Mouse (Mus musculus): ENCODE data around the gene Srgap3. TPM values are rescaled to one million over a fixed set of nuclear protein-coding genes. Genes with fewer than 3 reads are reported as not detected.

Srgap3 gene
- total and polyA plus RNA-seq, 2 experiments from 2014 or later: 0.33 TPM; not detected in 1

DNA sequence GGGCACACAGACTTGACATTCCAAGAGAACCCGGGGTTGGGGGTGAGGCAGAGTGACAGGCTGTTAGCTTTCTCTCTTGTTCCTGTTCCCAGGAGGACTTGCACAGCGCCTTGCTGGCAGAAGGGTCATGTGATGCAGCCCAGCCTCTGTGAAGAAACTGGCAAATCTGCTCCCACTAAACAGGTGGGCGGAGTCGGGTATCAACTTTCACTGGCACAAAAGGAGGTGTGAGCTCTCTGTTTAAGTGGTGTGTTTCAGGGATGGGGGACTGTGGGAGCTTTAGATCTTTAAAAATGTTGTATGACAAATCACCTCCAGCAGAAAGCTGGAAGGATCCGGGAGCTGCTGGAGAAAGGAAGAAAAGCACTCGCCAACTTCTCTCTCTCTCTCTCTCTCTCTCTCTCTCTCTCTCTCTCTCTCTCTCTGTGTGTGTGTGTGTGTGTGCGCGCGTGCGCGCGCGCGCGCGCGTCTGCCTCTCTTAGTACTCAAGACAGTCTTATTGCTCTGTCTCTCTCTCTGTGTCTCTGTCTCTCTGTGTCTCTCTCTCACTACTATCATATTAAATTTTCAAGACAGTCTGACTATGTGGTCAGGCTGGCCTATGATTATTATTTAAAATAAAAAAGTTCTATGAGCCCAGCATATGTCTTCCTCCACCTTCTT, 218.2 kb downstream of the Srgap3 start:
- ATAC-seq (ENCODE audit: insufficient read depth, low read depth): peak; percentile 89
- 8% methylated on average over 17 of the region's 17 CpGs for WGBS
- Histone ChIP-seq H3K9me3 (replicated peaks; ENCODE audit: control insufficient read depth, low read length) (no peaks in the 10 kb centered on the region), H3K36me3 (replicated peaks; ENCODE audit: control insufficient read depth, insufficient read depth, low read length) (no peaks in the 10 kb centered on the region), H3K27me3 (ENCODE audit: control insufficient read depth, insufficient read depth, low read length) (no peaks in the 10 kb centered on the region), H3K4me1 (ENCODE audit: control insufficient read depth, insufficient read depth) (peaks cover 3% of the 10 kb centered on the region; the same call in 1 of the 2 replicates), H3K4me3 (ENCODE audit: low read depth, low read length) (peak overlapping the region; percentile 43), H3K27ac (ENCODE audit: low read depth) (peak overlapping the region; percentile 34; the same call in 1 of the 2 replicates), H3K4me2 (ENCODE audit: low read depth, low read length) (peak overlapping the region; percentile 49), H3K9ac (replicated peaks; ENCODE audit: low read depth, low read length) (peak overlapping the region; percentile 26)
- peak; percentile 76 for DNase-seq (ENCODE audit: low spot score)
- TF ChIP-seq CTCF (IDR thresholded peaks at IDR 0.05; ENCODE audit: low read depth) (no peak), EP300 (IDR thresholded peaks at IDR 0.05; ENCODE audit: low read depth) (no peak)

DNA sequence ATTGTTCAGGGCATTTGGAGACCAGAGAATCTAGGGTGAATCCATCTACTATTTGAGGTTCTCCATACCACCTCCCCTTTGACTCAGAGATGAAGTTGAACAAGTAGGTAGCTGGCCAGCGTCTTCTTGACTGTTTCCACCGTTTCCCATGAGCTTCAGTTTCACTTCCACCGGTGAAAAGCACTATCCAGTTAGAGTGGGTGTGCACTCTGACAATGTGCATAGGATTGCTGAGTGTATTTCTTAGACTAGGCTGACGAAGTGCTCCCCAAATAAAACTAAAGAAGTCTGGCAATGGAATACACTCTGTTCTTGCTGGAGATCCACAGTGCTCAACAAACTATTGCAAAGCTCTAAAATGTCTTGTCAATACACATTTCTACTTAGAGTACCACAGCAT, 221.6 kb downstream of the Srgap3 start:
- Histone ChIP-seq H3K9ac (replicated peaks; ENCODE audit: low read depth, low read length) (no peak overlapping the region), H3K4me1 (ENCODE audit: control insufficient read depth, insufficient read depth) (peaks cover 3% of the 10 kb centered on the region; the same call in 1 of the 2 replicates), H3K36me3 (replicated peaks; ENCODE audit: control insufficient read depth, insufficient read depth, low read length) (no peaks in the 10 kb centered on the region), H3K27ac (ENCODE audit: low read depth) (no peak overlapping the region), H3K4me3 (ENCODE audit: low read depth, low read length) (no peak overlapping the region), H3K4me2 (ENCODE audit: low read depth, low read length) (no peak overlapping the region), H3K9me3 (replicated peaks; ENCODE audit: control insufficient read depth, low read length) (no peaks in the 10 kb centered on the region), H3K27me3 (ENCODE audit: control insufficient read depth, insufficient read depth, low read length) (no peaks in the 10 kb centered on the region)
- DNase-seq (ENCODE audit: low spot score) (no peak), ATAC-seq (ENCODE audit: insufficient read depth, low read depth) (no peak)
- TF ChIP-seq EP300 (IDR thresholded peaks at IDR 0.05; ENCODE audit: low read depth) (no peak), CTCF (IDR thresholded peaks at IDR 0.05; ENCODE audit: low read depth) (no peak)
- 81% methylated on average over 4 of the region's 4 CpGs for WGBS

DNA sequence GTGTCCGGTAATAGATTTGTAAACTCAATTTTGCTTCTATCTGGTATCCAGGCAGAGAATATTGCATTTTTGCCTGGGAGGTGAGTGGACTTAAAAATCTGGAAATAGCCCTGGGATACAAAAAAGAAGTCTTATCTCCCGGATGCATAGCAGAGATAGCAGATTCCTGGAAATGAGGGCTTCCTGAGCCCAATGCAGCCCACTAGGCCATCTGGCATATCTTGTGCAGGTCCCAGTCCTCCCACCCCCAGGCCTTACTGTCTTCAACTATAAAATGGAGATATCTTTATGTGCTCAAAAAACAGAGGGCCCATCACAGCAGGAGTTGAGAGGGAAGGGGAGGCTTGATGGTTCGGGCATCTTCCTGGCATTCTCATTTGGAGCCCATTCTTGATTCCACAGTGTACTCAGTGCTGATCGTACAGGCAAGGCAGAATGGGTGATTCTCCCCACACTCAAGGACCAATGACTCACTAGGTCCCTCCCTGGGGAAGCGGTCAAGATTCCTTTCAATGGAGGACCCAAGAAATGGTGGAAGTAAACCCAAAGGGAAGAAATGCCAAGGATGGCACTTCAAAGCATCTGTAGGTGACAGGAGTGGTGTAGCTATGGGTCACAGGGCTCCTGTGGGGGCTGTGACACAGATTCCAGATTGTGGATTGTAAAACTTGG, 226.5 kb downstream of the Srgap3 start:
- WGBS: 62% methylated on average over 5 of the region's 5 CpGs
- TF ChIP-seq CTCF (IDR thresholded peaks at IDR 0.05; ENCODE audit: low read depth): no peak
- no peak for TF ChIP-seq EP300 (IDR thresholded peaks at IDR 0.05; ENCODE audit: low read depth)

DNA sequence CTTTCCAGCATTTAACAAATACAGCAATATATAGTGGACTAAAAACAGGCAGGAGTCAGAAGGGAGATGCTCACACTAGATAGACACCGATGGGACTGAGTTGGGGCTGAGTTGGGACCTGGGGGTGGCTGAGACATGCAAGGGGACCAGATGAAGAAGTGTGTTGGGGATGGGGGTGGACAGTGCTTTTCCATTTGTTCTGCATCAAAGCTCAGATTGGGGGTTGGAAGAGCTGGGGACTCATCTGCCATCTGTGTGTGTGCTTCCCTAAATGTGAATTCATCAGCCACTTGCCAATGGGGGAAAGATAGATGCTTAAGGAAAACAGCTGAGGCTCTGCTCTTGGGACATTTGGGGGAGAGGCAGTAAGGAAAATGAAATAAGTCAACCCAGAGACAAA, 227.1 kb downstream of the Srgap3 start:
- H3K27me3 ChIP-seq (ENCODE audit: control insufficient read depth, insufficient read depth, low read length): no peaks in the 10 kb centered on the region
- no peaks in the 10 kb centered on the region for H3K4me1 ChIP-seq (ENCODE audit: control insufficient read depth, insufficient read depth)
- H3K9me3 ChIP-seq (replicated peaks; ENCODE audit: control insufficient read depth, low read length): no peaks in the 10 kb centered on the region
- no peak overlapping the region for H3K27ac ChIP-seq (ENCODE audit: low read depth)
- ATAC-seq (ENCODE audit: insufficient read depth, low read depth): no peak
- DNase-seq (ENCODE audit: low spot score): no peak
- TF ChIP-seq CTCF (IDR thresholded peaks at IDR 0.05; ENCODE audit: low read depth): no peak
- TF ChIP-seq EP300 (IDR thresholded peaks at IDR 0.05; ENCODE audit: low read depth): no peak
- no peak overlapping the region for H3K4me3 ChIP-seq (ENCODE audit: low read depth, low read length)
- WGBS: 84% methylated on average over 1 of the region's 1 CpGs
- no peaks in the 10 kb centered on the region for H3K36me3 ChIP-seq (replicated peaks; ENCODE audit: control insufficient read depth, insufficient read depth, low read length)
- no peak overlapping the region for H3K9ac ChIP-seq (replicated peaks; ENCODE audit: low read depth, low read length)
- no peak overlapping the region for H3K4me2 ChIP-seq (ENCODE audit: low read depth, low read length)

More for the DNA sequence above, 226.5 kb downstream of the Srgap3 start:
- no peaks in the 10 kb centered on the region for H3K36me3 ChIP-seq (replicated peaks; ENCODE audit: control insufficient read depth, insufficient read depth, low read length)
- no peak overlapping the region for H3K4me3 ChIP-seq (ENCODE audit: low read depth, low read length)
- DNase-seq (ENCODE audit: low spot score): no peak
- no peak overlapping the region for H3K27ac ChIP-seq (ENCODE audit: low read depth)
- H3K9ac ChIP-seq (replicated peaks; ENCODE audit: low read depth, low read length): no peak overlapping the region
- no peak for ATAC-seq (ENCODE audit: insufficient read depth, low read depth)
- no peaks in the 10 kb centered on the region for H3K4me1 ChIP-seq (ENCODE audit: control insufficient read depth, insufficient read depth)
- no peaks in the 10 kb centered on the region for H3K27me3 ChIP-seq (ENCODE audit: control insufficient read depth, insufficient read depth, low read length)
- no peak overlapping the region for H3K4me2 ChIP-seq (ENCODE audit: low read depth, low read length)
- no peaks in the 10 kb centered on the region for H3K9me3 ChIP-seq (replicated peaks; ENCODE audit: control insufficient read depth, low read length)

DNA sequence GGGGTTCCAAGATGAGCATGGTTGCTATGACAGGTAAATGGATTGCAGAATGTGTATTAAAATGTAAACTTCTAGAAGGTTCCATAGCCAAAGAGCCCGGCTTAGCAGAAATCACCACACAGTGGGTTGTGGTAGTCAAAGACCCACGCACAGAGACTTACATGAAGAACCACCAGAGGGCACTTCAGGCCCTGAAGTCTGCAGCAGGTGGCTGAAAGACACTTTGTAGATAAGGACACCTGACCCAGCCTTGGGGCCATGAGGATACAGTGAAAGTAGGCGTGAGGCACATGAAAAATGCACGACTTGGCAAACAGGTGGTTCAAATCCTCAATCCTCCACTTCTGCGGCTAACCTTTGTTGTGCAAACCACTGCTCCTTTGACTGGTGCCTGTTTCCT, 229.9 kb downstream of the Srgap3 start:
- Histone ChIP-seq H3K4me3 (ENCODE audit: low read depth, low read length) (no peak overlapping the region), H3K27me3 (ENCODE audit: control insufficient read depth, insufficient read depth, low read length) (no peaks in the 10 kb centered on the region), H3K4me1 (ENCODE audit: control insufficient read depth, insufficient read depth) (no peaks in the 10 kb centered on the region), H3K27ac (ENCODE audit: low read depth) (no peak overlapping the region), H3K4me2 (ENCODE audit: low read depth, low read length) (no peak overlapping the region), H3K9ac (replicated peaks; ENCODE audit: low read depth, low read length) (no peak overlapping the region), H3K9me3 (replicated peaks; ENCODE audit: control insufficient read depth, low read length) (no peaks in the 10 kb centered on the region), H3K36me3 (replicated peaks; ENCODE audit: control insufficient read depth, insufficient read depth, low read length) (no peaks in the 10 kb centered on the region)
- ATAC-seq (ENCODE audit: insufficient read depth, low read depth): no peak
- DNase-seq (ENCODE audit: low spot score): no peak
- 50% methylated on average over 5 of the region's 5 CpGs for WGBS
- peak; percentile 61 for TF ChIP-seq CTCF (IDR thresholded peaks at IDR 0.05; ENCODE audit: low read depth)
- no peak for TF ChIP-seq EP300 (IDR thresholded peaks at IDR 0.05; ENCODE audit: low read depth)
